Mouse (Mus musculus) A20 (cell line): ENCODE results near the gene Vil1.

Source experiments
- DNase-seq: peaks from one replicate; pipeline ENCODE4 v3.0.0-alpha.2; 2011; ENCODE audit warnings: low read depth, low spot score

The Vil1 gene

GRCm38 (mm10) chr1:74408589-74409504 lies at the start of gene Vil1:
Vil1 (plus strand) TSS chr1:74409376.
- DNase-seq: no peak

GRCm38 (mm10) chr1:74359952-74360517 lies 49.1 kb upstream of the Vil1 start:
- DNase-seq: peak; percentile 74

- peak; percentile 83 for DNase-seq
Measured at GRCm38 (mm10) chr1:74361812-74362211, 47.4 kb upstream of the Vil1 start, which contains the start of gene Catip. Catip (plus strand) TSS chr1:74362108.

GRCm38 (mm10) chr1:74362325-74363229 lies 46.6 kb upstream of the Vil1 start:
- DNase-seq: no peak

GRCm38 (mm10) chr1:74363437-74363836 lies 45.7 kb upstream of the Vil1 start:
- no peak for DNase-seq

GRCm38 (mm10) chr1:74364270-74364669 lies 44.9 kb upstream of the Vil1 start:
- no peak for DNase-seq

GRCm38 (mm10) chr1:74367886-74368645 lies 41.1 kb upstream of the Vil1 start:
- DNase-seq: no peak

GRCm38 (mm10) chr1:74370040-74370439 lies 39.1 kb upstream of the Vil1 start:
- peak; percentile 26 for DNase-seq

- DNase-seq: no peak
Measured at GRCm38 (mm10) chr1:74373372-74373771, 35.8 kb upstream of the Vil1 start.

- no peak for DNase-seq
Measured at GRCm38 (mm10) chr1:74374980-74375379, 34.2 kb upstream of the Vil1 start, which contains the start of gene Slc11a1. Slc11a1 (plus strand) TSS chr1:74375195.

- no peak for DNase-seq
Measured at GRCm38 (mm10) chr1:74375561-74375960, 33.6 kb upstream of the Vil1 start.

GRCm38 (mm10) chr1:74376396-74376795 lies 32.8 kb upstream of the Vil1 start:
- no peak for DNase-seq

- DNase-seq: no peak
Measured at GRCm38 (mm10) chr1:74379058-74379504, 30.1 kb upstream of the Vil1 start.

- DNase-seq: no peak
Measured at GRCm38 (mm10) chr1:74380484-74380883, 28.7 kb upstream of the Vil1 start.

- peak; percentile 33 for DNase-seq
Measured at GRCm38 (mm10) chr1:74381588-74382021, 27.6 kb upstream of the Vil1 start.

- no peak for DNase-seq
Measured at GRCm38 (mm10) chr1:74383385-74383784, 25.8 kb upstream of the Vil1 start.

- DNase-seq: no peak
Measured at GRCm38 (mm10) chr1:74384525-74384924, 24.7 kb upstream of the Vil1 start.

GRCm38 (mm10) chr1:74385064-74385463 lies 24.1 kb upstream of the Vil1 start:
- no peak for DNase-seq

- no peak for DNase-seq
Measured at GRCm38 (mm10) chr1:74385531-74385930, 23.6 kb upstream of the Vil1 start.

GRCm38 (mm10) chr1:74386363-74386713 lies 22.8 kb upstream of the Vil1 start:
- no peak for DNase-seq
